Mouse (Mus musculus): ENCODE results near the gene Acvr1. TPM values are rescaled to one million over a fixed set of nuclear protein-coding genes. Genes with fewer than 3 reads are reported as not detected.

Acvr1 gene
- polyA plus RNA-seq, 1 experiment from 2014 or later, result 8.0 TPM

- Histone ChIP-seq H3K36me3 (ENCODE audit: control insufficient read depth, insufficient read depth, low read length) (peaks cover 9% of the 10 kb centered on the region; the same call in 1 of the 2 replicates), H3K27ac (ENCODE audit: low read depth) (no peak overlapping the region), H3K4me1 (replicated peaks; ENCODE audit: control insufficient read depth, insufficient read depth, low read length) (peaks cover 15% of the 10 kb centered on the region), H3K9me3 (ENCODE audit: control insufficient read depth, low read length) (no peaks in the 10 kb centered on the region), H3K4me2 (ENCODE audit: low read length) (no peak overlapping the region), H3K27me3 (replicated peaks; ENCODE audit: control insufficient read depth, insufficient read depth, low read length) (no peaks in the 10 kb centered on the region), H3K4me3 (ENCODE audit: low read depth, low read length) (no peak overlapping the region), H3K9ac (ENCODE audit: low read length) (no peak overlapping the region)
- ATAC-seq (replicated peaks; ENCODE audit: low FRiP score, low TSS enrichment, low read depth) (no peak), DNase-seq (ENCODE audit: low spot score) (no peak)
- 92% methylated on average over 3 of the region's 3 CpGs for WGBS
These were observed 130.0 kb downstream of the Acvr1 start for GRCm38 (mm10) chr2:58436911-58437310.

- Histone ChIP-seq H3K4me2 (ENCODE audit: low read length) (no peak overlapping the region), H3K27ac (ENCODE audit: low read depth) (peak overlapping the region; percentile 18; the same call in 1 of the 2 replicates), H3K4me1 (replicated peaks; ENCODE audit: control insufficient read depth, insufficient read depth, low read length) (peaks cover 15% of the 10 kb centered on the region), H3K27me3 (replicated peaks; ENCODE audit: control insufficient read depth, insufficient read depth, low read length) (no peaks in the 10 kb centered on the region), H3K36me3 (ENCODE audit: control insufficient read depth, insufficient read depth, low read length) (peaks cover 9% of the 10 kb centered on the region; the same call in 1 of the 2 replicates), H3K9me3 (ENCODE audit: control insufficient read depth, low read length) (no peaks in the 10 kb centered on the region), H3K9ac (ENCODE audit: low read length) (no peak overlapping the region), H3K4me3 (ENCODE audit: low read depth, low read length) (no peak overlapping the region)
- ATAC-seq (replicated peaks; ENCODE audit: low FRiP score, low TSS enrichment, low read depth) (peak; percentile 32; the same call in 1 of the 2 replicates), DNase-seq (ENCODE audit: low spot score) (peak; percentile 67)
- 74% methylated on average over 13 of the region's 13 CpGs for WGBS
These were observed 131.4 kb downstream of the Acvr1 start for GRCm38 (mm10) chr2:58435507-58435906.

GRCm38 (mm10) chr2:58434438-58434837 lies 132.5 kb downstream of the Acvr1 start:
- ATAC-seq (replicated peaks; ENCODE audit: low FRiP score, low TSS enrichment, low read depth), result peak; percentile 50; the same call in 1 of the 2 replicates

GRCm38 (mm10) chr2:58433317-58433716 lies 133.6 kb downstream of the Acvr1 start:
- Histone ChIP-seq H3K4me1 (replicated peaks; ENCODE audit: control insufficient read depth, insufficient read depth, low read length) (peaks cover 15% of the 10 kb centered on the region), H3K36me3 (ENCODE audit: control insufficient read depth, insufficient read depth, low read length) (no peaks in the 10 kb centered on the region), H3K4me2 (ENCODE audit: low read length) (no peak overlapping the region), H3K27me3 (replicated peaks; ENCODE audit: control insufficient read depth, insufficient read depth, low read length) (no peaks in the 10 kb centered on the region), H3K9ac (ENCODE audit: low read length) (no peak overlapping the region), H3K4me3 (ENCODE audit: low read depth, low read length) (no peak overlapping the region), H3K9me3 (ENCODE audit: control insufficient read depth, low read length) (no peaks in the 10 kb centered on the region), H3K27ac (ENCODE audit: low read depth) (no peak overlapping the region)
- no peak for ATAC-seq (replicated peaks; ENCODE audit: low FRiP score, low TSS enrichment, low read depth)
- WGBS, result 78% methylated on average over 2 of the region's 2 CpGs
- no peak for DNase-seq (ENCODE audit: low spot score)

More at GRCm38 (mm10) chr2:58434438-58434837, 132.5 kb downstream of the Acvr1 start:
- no peak overlapping the region for H3K9ac ChIP-seq (ENCODE audit: low read length)
- no peak overlapping the region for H3K4me3 ChIP-seq (ENCODE audit: low read depth, low read length)
- WGBS, result 36% methylated on average over 2 of the region's 2 CpGs
- H3K9me3 ChIP-seq (ENCODE audit: control insufficient read depth, low read length), result no peaks in the 10 kb centered on the region
- H3K36me3 ChIP-seq (ENCODE audit: control insufficient read depth, insufficient read depth, low read length), result peaks cover 9% of the 10 kb centered on the region; the same call in 1 of the 2 replicates
- no peak overlapping the region for H3K4me2 ChIP-seq (ENCODE audit: low read length)
- H3K4me1 ChIP-seq (replicated peaks; ENCODE audit: control insufficient read depth, insufficient read depth, low read length), result peaks cover 15% of the 10 kb centered on the region
- H3K27ac ChIP-seq (ENCODE audit: low read depth), result no peak overlapping the region; the same call in 1 of the 2 replicates
- DNase-seq (ENCODE audit: low spot score), result no peak
- H3K27me3 ChIP-seq (replicated peaks; ENCODE audit: control insufficient read depth, insufficient read depth, low read length), result no peaks in the 10 kb centered on the region

- no peaks in the 10 kb centered on the region for H3K36me3 ChIP-seq (ENCODE audit: control insufficient read depth, insufficient read depth, low read length)
- 95% methylated on average over 7 of the region's 7 CpGs for WGBS
- ATAC-seq (replicated peaks; ENCODE audit: low FRiP score, low TSS enrichment, low read depth), result no peak
These were observed 134.7 kb downstream of the Acvr1 start for GRCm38 (mm10) chr2:58432211-58432610.

GRCm38 (mm10) chr2:58425436-58426004 lies 141.4 kb downstream of the Acvr1 start:
- no peak overlapping the region for H3K4me2 ChIP-seq (ENCODE audit: low read length)
- H3K4me3 ChIP-seq (ENCODE audit: low read depth, low read length), result no peak overlapping the region
- no peaks in the 10 kb centered on the region for H3K27me3 ChIP-seq (replicated peaks; ENCODE audit: control insufficient read depth, insufficient read depth, low read length)
- WGBS, result 92% methylated on average over 13 of the region's 13 CpGs
- H3K9me3 ChIP-seq (ENCODE audit: control insufficient read depth, low read length), result no peaks in the 10 kb centered on the region
- DNase-seq (ENCODE audit: low spot score) (no peak), ATAC-seq (replicated peaks; ENCODE audit: low FRiP score, low TSS enrichment, low read depth) (no peak)
- H3K27ac ChIP-seq (ENCODE audit: low read depth), result no peak overlapping the region
- no peaks in the 10 kb centered on the region for H3K36me3 ChIP-seq (ENCODE audit: control insufficient read depth, insufficient read depth, low read length)
- H3K4me1 ChIP-seq (replicated peaks; ENCODE audit: control insufficient read depth, insufficient read depth, low read length), result no peaks in the 10 kb centered on the region
- no peak overlapping the region for H3K9ac ChIP-seq (ENCODE audit: low read length)

More at GRCm38 (mm10) chr2:58432211-58432610, 134.7 kb downstream of the Acvr1 start:
- no peak overlapping the region for H3K27ac ChIP-seq (ENCODE audit: low read depth)
- no peak overlapping the region for H3K9ac ChIP-seq (ENCODE audit: low read length)
- no peaks in the 10 kb centered on the region for H3K27me3 ChIP-seq (replicated peaks; ENCODE audit: control insufficient read depth, insufficient read depth, low read length)
- no peak for DNase-seq (ENCODE audit: low spot score)
- no peak overlapping the region for H3K4me3 ChIP-seq (ENCODE audit: low read depth, low read length)
- no peaks in the 10 kb centered on the region for H3K9me3 ChIP-seq (ENCODE audit: control insufficient read depth, low read length)
- H3K4me1 ChIP-seq (replicated peaks; ENCODE audit: control insufficient read depth, insufficient read depth, low read length), result peaks cover 15% of the 10 kb centered on the region
- no peak overlapping the region for H3K4me2 ChIP-seq (ENCODE audit: low read length)

GRCm38 (mm10) chr2:58423319-58423718 lies 143.6 kb downstream of the Acvr1 start:
- no peak overlapping the region for H3K9ac ChIP-seq (ENCODE audit: low read length)
- H3K4me1 ChIP-seq (replicated peaks; ENCODE audit: control insufficient read depth, insufficient read depth, low read length), result no peaks in the 10 kb centered on the region
- DNase-seq (ENCODE audit: low spot score) (no peak), ATAC-seq (replicated peaks; ENCODE audit: low FRiP score, low TSS enrichment, low read depth) (no peak)
- WGBS, result 85% methylated on average over 5 of the region's 5 CpGs
- H3K27ac ChIP-seq (ENCODE audit: low read depth), result no peak overlapping the region
- no peak overlapping the region for H3K4me3 ChIP-seq (ENCODE audit: low read depth, low read length)
- no peaks in the 10 kb centered on the region for H3K9me3 ChIP-seq (ENCODE audit: control insufficient read depth, low read length)
- no peaks in the 10 kb centered on the region for H3K27me3 ChIP-seq (replicated peaks; ENCODE audit: control insufficient read depth, insufficient read depth, low read length)
- no peaks in the 10 kb centered on the region for H3K36me3 ChIP-seq (ENCODE audit: control insufficient read depth, insufficient read depth, low read length)
- H3K4me2 ChIP-seq (ENCODE audit: low read length), result no peak overlapping the region

- ATAC-seq (replicated peaks; ENCODE audit: low FRiP score, low TSS enrichment, low read depth), result no peak
- Histone ChIP-seq H3K9me3 (ENCODE audit: control insufficient read depth, low read length) (no peaks in the 10 kb centered on the region), H3K36me3 (ENCODE audit: control insufficient read depth, insufficient read depth, low read length) (no peaks in the 10 kb centered on the region)
These were observed 147.4 kb downstream of the Acvr1 start for GRCm38 (mm10) chr2:58419571-58419970.

GRCm38 (mm10) chr2:58418109-58418508 lies 148.8 kb downstream of the Acvr1 start:
- no peaks in the 10 kb centered on the region for H3K9me3 ChIP-seq (ENCODE audit: control insufficient read depth, low read length)
- 81% methylated on average over 1 of the region's 1 CpGs for WGBS

More at GRCm38 (mm10) chr2:58419571-58419970, 147.4 kb downstream of the Acvr1 start:
- DNase-seq (ENCODE audit: low spot score), result no peak
- 84% methylated on average over 8 of the region's 8 CpGs for WGBS
- no peak overlapping the region for H3K4me2 ChIP-seq (ENCODE audit: low read length)
- H3K9ac ChIP-seq (ENCODE audit: low read length), result no peak overlapping the region
- no peaks in the 10 kb centered on the region for H3K4me1 ChIP-seq (replicated peaks; ENCODE audit: control insufficient read depth, insufficient read depth, low read length)
- no peaks in the 10 kb centered on the region for H3K27me3 ChIP-seq (replicated peaks; ENCODE audit: control insufficient read depth, insufficient read depth, low read length)
- H3K27ac ChIP-seq (ENCODE audit: low read depth), result no peak overlapping the region
- H3K4me3 ChIP-seq (ENCODE audit: low read depth, low read length), result no peak overlapping the region

More at GRCm38 (mm10) chr2:58418109-58418508, 148.8 kb downstream of the Acvr1 start:
- DNase-seq (ENCODE audit: low spot score), result no peak
- Histone ChIP-seq H3K4me1 (replicated peaks; ENCODE audit: control insufficient read depth, insufficient read depth, low read length) (no peaks in the 10 kb centered on the region), H3K36me3 (ENCODE audit: control insufficient read depth, insufficient read depth, low read length) (no peaks in the 10 kb centered on the region), H3K27me3 (replicated peaks; ENCODE audit: control insufficient read depth, insufficient read depth, low read length) (no peaks in the 10 kb centered on the region), H3K4me2 (ENCODE audit: low read length) (no peak overlapping the region), H3K9ac (ENCODE audit: low read length) (no peak overlapping the region), H3K27ac (ENCODE audit: low read depth) (no peak overlapping the region), H3K4me3 (ENCODE audit: low read depth, low read length) (no peak overlapping the region)
- ATAC-seq (replicated peaks; ENCODE audit: low FRiP score, low TSS enrichment, low read depth), result no peak

Measured in intestine, embryonic 14.5 days (tissue).